Mouse (Mus musculus) spleen, postnatal 10 days (tissue): ENCODE measurements around the gene Olfr33.

ENCODE experiments used
- DNase-seq, 2 experiments: peaks; one replicate each; pipeline ENCODE4 v3.0.0; 2021 to 2022; ENCODE audit warnings: low spot score in 2 of 2

Gene Olfr33

GRCm38 (mm10) chr7:102718970-102719369 is at the start of gene Olfr33:
Gene Olfr33 (minus strand): TSS chr7:102719070.
- DNase-seq: no peak

- no peak for DNase-seq
Measured at GRCm38 (mm10) chr7:102759266-102759665, 40.4 kb upstream of the Olfr33 start, which contains the start of the genes Olfr560 and Olfr78. Gene Olfr560 (minus strand): TSS chr7:102759366. Gene Olfr78 (minus strand): TSS chr7:102759471.

GRCm38 (mm10) chr7:102752086-102752485 is 33.2 kb upstream of the Olfr33 start:
- peak in 1 of 2 experiments; percentile 11 for DNase-seq

GRCm38 (mm10) chr7:102737705-102738104 is 18.8 kb upstream of the Olfr33 start:
- no peak for DNase-seq

- no peak for DNase-seq
Measured at GRCm38 (mm10) chr7:102733793-102734192, 14.9 kb upstream of the Olfr33 start.

- DNase-seq: no peak
Measured at GRCm38 (mm10) chr7:102727391-102727790, 8.5 kb upstream of the Olfr33 start, which contains the start of gene Olfr559. Gene Olfr559 (minus strand): TSS chr7:102727491.

GRCm38 (mm10) chr7:102701915-102702314 is 17.0 kb downstream of the Olfr33 start, which contains the start of gene Olfr558:
Gene Olfr558 (plus strand): TSS chr7:102702215.
- no peak for DNase-seq

- DNase-seq: no peak
Measured at GRCm38 (mm10) chr7:102698461-102698860, 20.4 kb downstream of the Olfr33 start.

GRCm38 (mm10) chr7:102695358-102696125 is 23.3 kb downstream of the Olfr33 start, which contains the start of gene Olfr557:
Gene Olfr557 (plus strand): TSS chr7:102695910.
- peak in 1 of 2 experiments; percentile 49 for DNase-seq

- DNase-seq: peak; percentile 57 to 87
Measured at GRCm38 (mm10) chr7:102686944-102687501, 31.8 kb downstream of the Olfr33 start, which contains the start of gene Trim68. Gene Trim68 (minus strand): TSS chr7:102687327.

- DNase-seq: no peak
Measured at GRCm38 (mm10) chr7:102681916-102682315, 37.0 kb downstream of the Olfr33 start.

GRCm38 (mm10) chr7:102676225-102676624 is 42.6 kb downstream of the Olfr33 start:
- no peak for DNase-seq

- no peak for DNase-seq
Measured at GRCm38 (mm10) chr7:102665378-102665777, 53.5 kb downstream of the Olfr33 start.

GRCm38 (mm10) chr7:102664599-102664998 is 54.3 kb downstream of the Olfr33 start, which contains the start of gene Olfr556:
Gene Olfr556 (plus strand): TSS chr7:102664899.
- no peak for DNase-seq
